Comparison of ENCODE assay signal across 32 mouse cellular contexts in the genomic region with DNA sequence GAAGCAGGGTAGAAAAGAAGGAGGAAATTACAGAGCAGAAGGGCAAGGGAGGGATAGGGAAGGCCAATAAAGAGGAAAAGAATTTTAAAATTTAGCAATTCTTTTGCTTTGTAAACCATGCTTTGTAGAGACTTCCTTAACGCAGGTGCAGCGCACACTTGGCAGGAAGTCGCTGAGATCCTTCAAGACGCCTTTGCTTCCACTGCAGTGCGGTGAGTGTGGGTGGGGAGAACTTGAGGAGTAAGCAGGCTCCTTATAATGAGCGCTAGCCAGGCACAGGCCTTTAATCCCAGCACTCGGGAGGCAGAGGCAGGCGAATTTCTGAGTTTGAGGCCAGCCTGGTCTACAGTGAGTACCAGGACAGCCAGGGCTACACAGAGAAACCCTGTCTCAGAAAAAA. TPM values are rescaled to one million over a fixed set of nuclear protein-coding genes. Genes with fewer than 3 reads are reported as not detected.
DNase-seq lines count a peak whose midpoint lies in the region; ATAC-seq lines count a peak whose summit lies in the region.
"Had no signal": no experiment of that assay in that cellular context is flagged by ENCODE, and none has a peak within 500 bp of the region (broad histone marks: within the 10 kb centered on the region; RNA-seq: fewer than 3 reads in every experiment).

No protein-coding gene starts in this region.

- H3K36me3 ChIP-seq in hindbrain, embryonic 10.5 days, result no peaks in the 10 kb centered on the region
- no peaks in the 10 kb centered on the region for H3K36me3 ChIP-seq in hindbrain, embryonic 12.5 days
- no peaks in the 10 kb centered on the region for H3K36me3 ChIP-seq in embryonic facial prominence, embryonic 12.5 days
- no peaks in the 10 kb centered on the region for H3K36me3 ChIP-seq in limb, embryonic 10.5 days
- H3K36me3 ChIP-seq in forebrain, embryonic 15.5 days, result no peaks in the 10 kb centered on the region
- H3K36me3 ChIP-seq: G1E; heart, embryonic 12.5 days; heart, embryonic 15.5 days had no signal

- no peak for ATAC-seq in hindbrain, embryonic 12.5 days (ENCODE audit: low FRiP score)
- ATAC-seq in common myeloid progenitor, adult 5-6 weeks (replicated peaks; ENCODE audit: low read depth, poor library complexity, severe bottlenecking), result peak; percentile 46
- no peak for ATAC-seq in embryonic facial prominence, embryonic 12.5 days (ENCODE audit: insufficient number of reproducible peaks, insufficient read depth, low FRiP score, low TSS enrichment)
- no peak for ATAC-seq in forebrain, embryonic 15.5 days (replicated peaks)
- ATAC-seq: forebrain, postnatal 0 days; hindbrain, postnatal 0 days; inflammation-experienced regulatory T-cells, adult 6 months; intestine, embryonic 16.5 days; Patski had no signal

- peaks cover 58% of the 10 kb centered on the region for H3K4me1 ChIP-seq in hindbrain, embryonic 10.5 days (replicated peaks)
- H3K4me1 ChIP-seq in hindbrain, embryonic 12.5 days, result peaks cover 42% of the 10 kb centered on the region
- peaks cover 38% of the 10 kb centered on the region for H3K4me1 ChIP-seq in embryonic facial prominence, embryonic 12.5 days
- peaks cover 64% of the 10 kb centered on the region for H3K4me1 ChIP-seq in limb, embryonic 10.5 days
- H3K4me1 ChIP-seq in forebrain, embryonic 15.5 days, result peaks cover 15% of the 10 kb centered on the region

- H3K4me2 ChIP-seq in hindbrain, embryonic 12.5 days (replicated peaks), result no peak overlapping the region
- peak overlapping the region; percentile 68; the same call in 1 of the 2 replicates for H3K4me2 ChIP-seq in embryonic facial prominence, embryonic 12.5 days (replicated peaks)
- no peak overlapping the region for H3K4me2 ChIP-seq in forebrain, embryonic 15.5 days (replicated peaks)

- peak overlapping the region; percentile 89; the same call in 1 of the 2 replicates for H3K27ac ChIP-seq in hindbrain, embryonic 10.5 days
- H3K27ac ChIP-seq in hindbrain, embryonic 12.5 days, result no peak overlapping the region
- H3K27ac ChIP-seq in embryonic facial prominence, embryonic 12.5 days, result 0 out of 2 replicates have a peak overlapping the region, but pooled peaks have one; percentile 55
- H3K27ac ChIP-seq in limb, embryonic 10.5 days, result peak overlapping the region; percentile 86
- H3K27ac ChIP-seq in forebrain, embryonic 15.5 days (replicated peaks), result no peak overlapping the region
- H3K27ac ChIP-seq: forebrain, embryonic 13.5 days; gastrocnemius, adult 2 months; hindbrain, embryonic 14.5 days; hindbrain, postnatal 0 days had no signal

- 90% methylated on average over 8 of the region's 8 CpGs for WGBS in hindbrain, embryonic 10.5 days
- WGBS in hindbrain, embryonic 12.5 days, result 89% methylated on average over 8 of the region's 8 CpGs
- WGBS in embryonic facial prominence, embryonic 12.5 days, result 84% methylated on average over 8 of the region's 8 CpGs
- WGBS in limb, embryonic 10.5 days, result 87% methylated on average over 8 of the region's 8 CpGs
- WGBS in forebrain, embryonic 15.5 days, result 94% methylated on average over 8 of the region's 8 CpGs

- peaks cover 8% of the 10 kb centered on the region; the same call in 1 of the 2 replicates for H3K27me3 ChIP-seq in hindbrain, embryonic 10.5 days (ENCODE audit: insufficient read depth, poor library complexity, severe bottlenecking)
- peaks cover 6% of the 10 kb centered on the region; the same call in 1 of the 2 replicates for H3K27me3 ChIP-seq in hindbrain, embryonic 12.5 days
- H3K27me3 ChIP-seq in embryonic facial prominence, embryonic 12.5 days, result no peaks in the 10 kb centered on the region
- no peaks in the 10 kb centered on the region for H3K27me3 ChIP-seq in limb, embryonic 10.5 days (ENCODE audit: low read depth, poor library complexity, severe bottlenecking)
- peaks cover 4% of the 10 kb centered on the region; the same call in 1 of the 2 replicates for H3K27me3 ChIP-seq in forebrain, embryonic 15.5 days
- H3K27me3 ChIP-seq: CH12.LX; heart, embryonic 12.5 days; heart, embryonic 15.5 days; Patski had no signal

- no peak overlapping the region for H3K4me3 ChIP-seq in hindbrain, embryonic 10.5 days
- no peak overlapping the region for H3K4me3 ChIP-seq in hindbrain, embryonic 12.5 days
- H3K4me3 ChIP-seq in embryonic facial prominence, embryonic 12.5 days, result no peak overlapping the region
- H3K4me3 ChIP-seq in limb, embryonic 10.5 days, result no peak overlapping the region
- H3K4me3 ChIP-seq in forebrain, embryonic 15.5 days, result no peak overlapping the region
- H3K4me3 ChIP-seq: erythroblast, embryonic 14.5 days; forebrain, embryonic 13.5 days; gastrocnemius, adult 2 months had no signal

- no peak overlapping the region for H3K9ac ChIP-seq in hindbrain, embryonic 12.5 days
- no peak overlapping the region for H3K9ac ChIP-seq in embryonic facial prominence, embryonic 12.5 days
- H3K9ac ChIP-seq in forebrain, embryonic 15.5 days (replicated peaks), result no peak overlapping the region
- H3K9ac ChIP-seq: forebrain, embryonic 13.5 days; forebrain, postnatal 0 days; heart, embryonic 15.5 days had no signal

- no peaks in the 10 kb centered on the region for H3K9me3 ChIP-seq in hindbrain, embryonic 10.5 days
- H3K9me3 ChIP-seq in hindbrain, embryonic 12.5 days (replicated peaks), result no peaks in the 10 kb centered on the region
- no peaks in the 10 kb centered on the region for H3K9me3 ChIP-seq in embryonic facial prominence, embryonic 12.5 days
- H3K9me3 ChIP-seq in limb, embryonic 10.5 days (replicated peaks), result no peaks in the 10 kb centered on the region
- no peaks in the 10 kb centered on the region for H3K9me3 ChIP-seq in forebrain, embryonic 15.5 days
- H3K9me3 ChIP-seq: forebrain, embryonic 13.5 days; heart, embryonic 12.5 days; heart, embryonic 15.5 days had no signal

- no peak for DNase-seq in hindbrain, embryonic 10.5 days (ENCODE audit: low spot score)
- peak; percentile 28 for DNase-seq in limb, embryonic 10.5 days (ENCODE audit: low spot score)
- DNase-seq in ovary, postnatal 10 days (ENCODE audit: low spot score), result no peak
- no peak for DNase-seq in cerebellum, adult 11 months
- DNase-seq: adrenal gland, postnatal 10 days; adrenal gland, postnatal 36 days; B cell, adult 2 months; cerebellum, adult 2 months; cerebellum, adult 9-11 months; cerebellum, postnatal 25 days; embryo, embryonic 11 days; forebrain, postnatal 0 days; gastrocnemius, adult 2 months; gastrocnemius, postnatal 14 days; heart, adult 18-20 months; heart, postnatal 10 days; heart, postnatal 36 days had no signal

RNA-seq across cellular contexts. Expression of gene Frem1, which starts 1.1 kb away (rescaled TPM):
- 5.5 and 5.7 TPM in 2 replicates for polyA plus RNA-seq in hindbrain, embryonic 10.5 days (2016; fragmentation: Nextera tagmentation; extraction: Ambion mirVana)
- 5.9 and 7.7 TPM in 2 replicates for polyA plus RNA-seq in hindbrain, embryonic 12.5 days (2016; fragmentation: Nextera tagmentation; extraction: Ambion mirVana)
- 0.92 TPM in 1 of 2 replicates, not detected in the other for total RNA-seq in common myeloid progenitor, adult 5-6 weeks (2017)
- 25.7 and 26.1 TPM in 2 replicates for polyA plus RNA-seq in embryonic facial prominence, embryonic 12.5 days (2016; fragmentation: Nextera tagmentation; extraction: Ambion mirVana)
- polyA plus RNA-seq in limb, embryonic 10.5 days (2016; fragmentation: Nextera tagmentation; extraction: Ambion mirVana), result 11.6 and 13.6 TPM in 2 replicates
- polyA plus RNA-seq in forebrain, embryonic 15.5 days (2015; fragmentation: Nextera tagmentation; extraction: Ambion mirVana), result 1.7 TPM in 2 replicates
- total RNA-seq: CH12.LX had no signal
- polyA plus RNA-seq: erythroblast, embryonic 14.5 days; inflammation-experienced regulatory T-cells, adult 6 months had no signal

Comparison
In these comparisons a context has a peak if more than half of its experiments do, and no peak if none do; other contexts are left out.
1. H3K27ac ChIP-seq: peak in hindbrain, embryonic 10.5 days (single experiment), embryonic facial prominence, embryonic 12.5 days (single experiment) and limb, embryonic 10.5 days (single experiment); none in hindbrain, embryonic 12.5 days (single experiment) and forebrain, embryonic 15.5 days (single experiment).